Mouse (Mus musculus): ENCODE results near the gene Tdp1.

Tdp1 gene

GRCm38 (mm10) chr12:99898248-99898870, 14.0 kb downstream of the Tdp1 start:
- no peak for DNase-seq (ENCODE audit: low read depth, low spot score)

- no peak for DNase-seq (ENCODE audit: low read depth, low spot score)
These were observed 15.7 kb downstream of the Tdp1 start for GRCm38 (mm10) chr12:99899991-99900390.

GRCm38 (mm10) chr12:99901973-99902866, 17.9 kb downstream of the Tdp1 start:
- DNase-seq (ENCODE audit: low read depth, low spot score), result no peak

- no peak for DNase-seq (ENCODE audit: low read depth, low spot score)
These were observed 18.6 kb downstream of the Tdp1 start for GRCm38 (mm10) chr12:99902867-99903370.

GRCm38 (mm10) chr12:99904537-99904936, 20.2 kb downstream of the Tdp1 start:
- DNase-seq (ENCODE audit: low read depth, low spot score), result no peak

- DNase-seq (ENCODE audit: low read depth, low spot score), result no peak
These were observed 27.1 kb downstream of the Tdp1 start for GRCm38 (mm10) chr12:99911466-99911865.

GRCm38 (mm10) chr12:99917800-99918427, 33.6 kb downstream of the Tdp1 start:
- peak; percentile 67 for DNase-seq (ENCODE audit: low read depth, low spot score)

GRCm38 (mm10) chr12:99919636-99920035, 35.3 kb downstream of the Tdp1 start:
- DNase-seq (ENCODE audit: low read depth, low spot score), result no peak

- no peak for DNase-seq (ENCODE audit: low read depth, low spot score)
These were observed 36.7 kb downstream of the Tdp1 start for GRCm38 (mm10) chr12:99921045-99921444.

GRCm38 (mm10) chr12:99923131-99923606, 38.9 kb downstream of the Tdp1 start:
- DNase-seq (ENCODE audit: low read depth, low spot score), result peak; percentile 60

- no peak for DNase-seq (ENCODE audit: low read depth, low spot score)
These were observed 39.4 kb downstream of the Tdp1 start for GRCm38 (mm10) chr12:99923703-99924102.

- peak; percentile 86 for DNase-seq (ENCODE audit: low read depth, low spot score)
These were observed 44.0 kb downstream of the Tdp1 start for GRCm38 (mm10) chr12:99928311-99928710.

GRCm38 (mm10) chr12:99929160-99929559, 44.8 kb downstream of the Tdp1 start:
- no peak for DNase-seq (ENCODE audit: low read depth, low spot score)

- no peak for DNase-seq (ENCODE audit: low read depth, low spot score)
These were observed 47.9 kb downstream of the Tdp1 start for GRCm38 (mm10) chr12:99932245-99932644.

GRCm38 (mm10) chr12:99933630-99934029, 49.3 kb downstream of the Tdp1 start:
- no peak for DNase-seq (ENCODE audit: low read depth, low spot score)

- DNase-seq (ENCODE audit: low read depth, low spot score), result no peak
These were observed 51.1 kb downstream of the Tdp1 start for GRCm38 (mm10) chr12:99935403-99935802.

GRCm38 (mm10) chr12:99938476-99938875, 54.2 kb downstream of the Tdp1 start:
- DNase-seq (ENCODE audit: low read depth, low spot score), result no peak

- no peak for DNase-seq (ENCODE audit: low read depth, low spot score)
These were observed 54.9 kb downstream of the Tdp1 start for GRCm38 (mm10) chr12:99939179-99939578.

GRCm38 (mm10) chr12:99940704-99941103, 56.4 kb downstream of the Tdp1 start:
- no peak for DNase-seq (ENCODE audit: low read depth, low spot score)

GRCm38 (mm10) chr12:99942441-99942840, 58.1 kb downstream of the Tdp1 start:
- no peak for DNase-seq (ENCODE audit: low read depth, low spot score)

GRCm38 (mm10) chr12:99952928-99953327, 68.6 kb downstream of the Tdp1 start:
- no peak for DNase-seq (ENCODE audit: low read depth, low spot score)

GRCm38 (mm10) chr12:99956411-99956810, 72.1 kb downstream of the Tdp1 start:
- DNase-seq (ENCODE audit: low read depth, low spot score), result no peak

Data from telencephalon, adult 2 months (tissue).